Mouse (Mus musculus): ENCODE measurements around the gene Phf7. TPM values are rescaled to one million over a fixed set of nuclear protein-coding genes. Genes with fewer than 3 reads are reported as not detected.
A peak's percentile ranks its signal among the peaks of the same experiment; 100 is the strongest.

Gene Phf7
- 1 to 10 TPM; 7.3 to 9.4 TPM for total RNA-seq (2021)
- long read RNA-seq, experiment 1, partial matches to known transcripts: 4 of 15 reads
- long read RNA-seq, experiment 1, other reads (novel, unspliced or antisense): 7 of 15 reads
- long read RNA-seq, experiment 2, partial matches to known transcripts: 1 of 15 reads
- long read RNA-seq, experiment 2, other reads (novel, unspliced or antisense): 11 of 15 reads

GRCm38 (mm10) chr14:31251084-31251604, at the start of gene Phf7, which contains the start of gene Bap1:
Gene Phf7 (minus strand): TSS chr14:31251317.
Gene Bap1 (plus strand): TSS chr14:31251450.
- peak; percentile 96 for DNase-seq (ENCODE audit: low spot score in 2 of 2)

DNA sequence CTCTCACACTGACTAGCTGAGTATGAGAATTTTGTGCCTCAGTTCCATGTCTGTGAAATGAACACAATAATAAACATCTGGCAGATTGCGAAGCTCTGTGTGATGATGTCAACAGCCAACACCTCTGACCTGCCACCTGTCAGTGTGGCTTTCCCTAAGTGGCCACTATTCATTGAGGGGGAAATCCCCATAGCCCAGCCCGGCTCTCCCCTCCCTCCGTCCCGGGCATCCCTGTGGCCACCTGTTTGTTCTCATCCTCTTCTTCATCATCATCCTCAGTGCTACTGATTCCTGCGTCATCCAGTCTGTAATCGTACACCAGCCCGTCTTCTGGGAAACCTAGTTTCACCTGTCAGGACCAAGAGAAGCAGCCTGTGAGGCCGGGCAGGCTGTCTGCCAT, 34.6 kb upstream of the Phf7 start:
- no peak for DNase-seq (ENCODE audit: low spot score in 2 of 2)

DNA sequence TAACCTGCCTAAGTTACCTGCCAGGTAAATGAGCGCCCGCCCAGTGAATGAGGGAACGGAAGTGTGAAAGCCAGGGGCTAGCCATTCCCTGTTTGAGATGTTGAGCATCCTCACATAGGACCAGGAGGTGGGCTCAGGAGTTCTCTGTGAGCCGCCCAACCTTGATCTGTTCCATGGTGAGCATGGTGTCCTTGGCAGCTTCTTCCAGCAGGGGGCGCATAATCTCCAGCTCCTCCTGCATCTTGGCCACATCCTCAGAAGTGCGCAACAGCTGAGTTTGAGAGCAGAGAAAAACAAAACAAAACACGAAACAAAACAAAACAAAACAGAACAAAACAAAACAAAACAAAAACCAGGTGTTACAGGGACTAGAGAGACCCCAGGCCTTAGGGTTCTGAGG, 21.0 kb upstream of the Phf7 start:
- DNase-seq (ENCODE audit: low spot score in 2 of 2): peak; percentile 73 to 79

DNA sequence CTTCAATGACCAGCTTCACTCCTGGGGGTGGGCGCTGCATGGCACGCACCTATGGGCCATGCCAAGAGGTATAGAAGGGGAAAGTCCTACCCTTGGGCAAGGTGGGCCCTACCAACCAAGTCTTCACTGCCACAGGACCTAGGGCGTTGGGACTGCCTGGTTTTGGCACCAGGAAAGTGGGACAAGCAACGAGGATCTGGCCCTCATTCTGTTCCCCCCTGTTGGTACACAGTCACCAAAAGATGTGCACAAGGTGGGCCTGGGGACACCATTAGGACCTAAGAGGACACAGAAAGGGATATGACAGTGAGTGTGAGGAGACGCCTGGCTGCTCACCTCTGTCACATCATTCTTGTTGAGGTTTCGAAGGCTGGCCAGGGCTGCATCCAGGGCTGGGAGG, 20.0 kb upstream of the Phf7 start:
- no peak for DNase-seq (ENCODE audit: low spot score in 2 of 2)

DNA sequence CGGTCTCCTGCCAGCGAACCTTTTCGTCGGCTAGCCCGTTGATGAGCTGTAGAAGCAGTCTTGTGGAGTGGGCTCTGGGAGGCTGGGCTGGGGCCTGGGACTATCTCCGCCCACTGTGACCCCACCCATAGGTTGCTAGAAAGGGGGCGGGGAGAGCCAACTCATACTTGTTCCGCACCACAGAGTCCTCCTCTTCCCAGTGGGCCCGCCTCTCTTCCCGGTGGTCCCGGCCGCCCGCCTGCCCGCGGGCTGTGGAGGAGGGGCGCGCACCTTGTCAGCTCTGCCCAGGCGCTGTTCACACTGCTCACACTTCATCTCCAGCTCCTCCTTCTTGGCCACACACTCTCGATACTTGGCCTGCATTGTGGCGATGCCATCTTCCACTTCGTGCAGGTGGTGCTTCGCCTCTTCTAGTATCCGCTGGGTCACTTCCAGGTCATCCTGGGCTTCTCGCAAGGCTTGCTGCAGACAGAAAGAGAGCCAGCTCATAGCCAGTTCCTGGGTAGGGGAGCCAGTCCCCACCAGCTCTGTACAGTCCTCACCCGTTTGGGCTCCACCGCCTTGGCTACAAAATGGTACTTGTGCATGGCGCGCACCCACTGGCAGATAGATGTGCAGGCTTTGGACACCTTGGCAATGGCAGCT, 18.5 kb upstream of the Phf7 start:
- peak in 1 of 2 experiments; percentile 53 for DNase-seq (ENCODE audit: low spot score in 2 of 2)

GRCm38 (mm10) chr14:31268301-31269001, 17.3 kb upstream of the Phf7 start:
- no peak for DNase-seq (ENCODE audit: low spot score in 2 of 2)

DNA sequence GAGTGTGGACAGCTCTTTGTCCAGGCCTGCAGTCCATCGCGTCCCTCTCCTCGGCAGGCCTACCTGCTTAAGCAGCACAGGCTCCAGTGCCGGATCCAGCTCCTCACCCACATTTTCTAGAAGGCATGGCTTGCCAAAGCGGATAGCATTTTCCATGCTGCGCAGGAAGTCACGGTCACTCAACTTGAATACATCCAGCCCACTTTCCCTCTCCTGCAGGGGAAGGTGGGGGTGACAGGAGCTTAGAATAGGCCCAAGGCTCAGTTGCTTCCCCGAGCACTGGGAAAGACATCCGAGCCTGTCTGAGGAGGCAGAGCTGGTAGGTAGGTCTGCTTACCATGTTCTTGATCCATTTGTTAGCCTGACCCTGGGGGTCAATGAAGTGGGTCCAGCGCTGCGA, 16.5 kb upstream of the Phf7 start:
- DNase-seq (ENCODE audit: low spot score in 2 of 2): no peak

GRCm38 (mm10) chr14:31260932-31261331, 9.8 kb upstream of the Phf7 start:
- no peak for DNase-seq (ENCODE audit: low spot score in 2 of 2)

DNA sequence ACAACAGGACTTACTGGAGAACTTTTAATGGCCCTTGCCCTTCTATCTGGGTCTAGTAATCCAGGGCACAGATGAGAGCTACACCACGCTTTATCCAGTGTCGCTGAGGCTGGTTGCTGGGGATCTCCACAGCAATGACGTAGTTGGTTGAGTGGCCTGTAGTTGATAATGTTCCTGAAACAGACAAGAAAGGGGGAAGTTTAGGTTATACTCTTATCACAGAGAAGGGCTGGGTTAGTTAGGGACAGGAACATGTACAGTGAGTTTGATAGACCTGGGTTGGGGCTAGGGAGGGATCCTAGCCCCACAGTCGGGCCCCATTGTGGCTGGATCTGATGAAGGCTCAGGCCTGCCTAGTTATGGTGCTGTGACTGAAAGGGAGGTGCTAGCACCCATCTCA, 9.3 kb upstream of the Phf7 start:
- DNase-seq (ENCODE audit: low spot score in 2 of 2): no peak

DNA sequence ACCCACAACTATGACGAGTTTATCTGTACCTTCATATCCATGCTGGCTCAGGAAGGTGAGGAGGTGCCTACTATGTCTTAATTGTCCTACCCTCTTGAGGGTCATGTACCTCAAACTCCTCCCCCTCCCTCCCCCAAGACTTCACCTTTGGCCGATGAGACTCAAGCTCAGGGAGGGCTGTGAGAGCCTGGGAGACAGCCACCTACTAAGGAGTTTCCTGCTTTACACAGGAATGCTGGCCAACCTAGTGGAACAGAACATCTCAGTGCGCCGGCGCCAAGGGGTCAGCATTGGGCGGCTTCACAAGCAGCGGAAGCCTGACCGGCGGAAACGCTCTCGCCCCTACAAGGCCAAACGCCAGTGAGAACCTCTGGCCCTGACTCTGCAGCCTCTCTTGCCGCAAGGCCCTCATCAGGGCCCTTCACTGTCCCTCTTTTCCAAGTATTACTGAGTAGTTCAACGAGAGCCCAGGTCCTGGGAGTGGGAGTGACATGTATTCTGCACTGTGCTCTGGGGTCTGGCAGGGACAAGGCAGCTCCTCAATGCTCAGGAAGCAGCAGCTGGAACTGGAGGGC, 7.4 kb upstream of the Phf7 start:
- DNase-seq (ENCODE audit: low spot score in 2 of 2): no peak

- DNase-seq (ENCODE audit: low spot score in 2 of 2): no peak
Measured at GRCm38 (mm10) chr14:31252091-31252490, 974 bp upstream of the Phf7 start.

DNA sequence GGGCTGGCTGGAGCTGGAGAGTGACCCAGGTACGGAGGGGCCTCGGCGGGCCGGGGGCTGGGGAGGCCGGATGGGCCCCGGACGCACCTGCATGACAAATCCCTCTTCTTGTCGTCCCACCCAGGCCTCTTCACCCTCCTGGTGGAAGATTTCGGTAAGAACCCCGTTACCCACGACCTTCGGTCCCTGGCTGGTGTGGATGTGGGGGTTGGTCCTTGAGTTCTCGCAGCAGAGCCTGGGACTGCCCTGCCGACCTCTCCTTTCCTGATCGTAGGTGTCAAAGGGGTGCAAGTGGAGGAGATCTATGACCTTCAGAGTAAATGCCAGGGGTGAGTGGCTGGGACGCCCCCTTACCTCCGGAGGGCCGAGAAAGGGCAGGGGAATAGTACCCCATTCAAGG, 509 bp upstream of the Phf7 start:
- DNase-seq (ENCODE audit: low spot score in 2 of 2): no peak

GRCm38 (mm10) chr14:31250222-31251083, 664 bp downstream of the Phf7 start:
- no peak for DNase-seq (ENCODE audit: low spot score in 2 of 2)

DNA sequence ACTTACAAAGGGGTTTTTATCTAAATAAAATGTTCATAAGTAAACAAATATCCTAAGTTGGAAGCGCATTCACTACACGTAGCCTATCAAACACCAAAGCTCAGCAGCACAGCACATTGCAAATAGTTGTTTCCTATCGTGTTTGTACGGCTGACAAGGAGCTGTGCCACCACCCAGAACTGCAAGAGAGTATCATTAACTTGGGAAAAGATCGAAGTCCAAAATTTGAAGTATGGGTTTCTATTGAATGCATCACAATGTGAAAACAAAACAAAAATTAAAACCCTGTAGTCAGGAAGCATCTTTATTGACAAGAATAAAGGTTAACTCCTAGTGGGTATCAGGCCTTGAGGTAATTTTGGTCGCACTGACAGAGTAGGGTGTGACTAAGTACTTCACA, 2.7 kb downstream of the Phf7 start:
- no peak for DNase-seq (ENCODE audit: low spot score in 2 of 2)

DNA sequence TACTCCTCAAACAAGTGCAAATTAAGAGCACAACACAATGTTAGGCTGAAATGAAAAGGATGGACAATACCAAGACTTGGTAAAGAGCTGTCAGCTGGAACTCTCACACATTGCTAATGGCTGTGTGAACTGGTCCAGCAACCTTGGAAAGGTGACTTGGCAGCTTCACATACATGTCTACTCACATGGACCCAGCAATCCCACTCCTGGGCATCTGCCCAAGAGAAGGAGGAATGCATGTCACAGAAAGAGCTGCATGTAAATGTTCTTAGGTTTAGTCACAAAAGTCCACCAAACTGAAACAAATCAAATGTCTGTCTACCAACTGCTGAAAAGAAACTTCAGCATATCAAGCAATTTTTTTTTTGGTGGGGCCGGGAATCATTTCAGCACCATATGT, 5.2 kb downstream of the Phf7 start:
- no peak for DNase-seq (ENCODE audit: low spot score in 2 of 2)

DNA sequence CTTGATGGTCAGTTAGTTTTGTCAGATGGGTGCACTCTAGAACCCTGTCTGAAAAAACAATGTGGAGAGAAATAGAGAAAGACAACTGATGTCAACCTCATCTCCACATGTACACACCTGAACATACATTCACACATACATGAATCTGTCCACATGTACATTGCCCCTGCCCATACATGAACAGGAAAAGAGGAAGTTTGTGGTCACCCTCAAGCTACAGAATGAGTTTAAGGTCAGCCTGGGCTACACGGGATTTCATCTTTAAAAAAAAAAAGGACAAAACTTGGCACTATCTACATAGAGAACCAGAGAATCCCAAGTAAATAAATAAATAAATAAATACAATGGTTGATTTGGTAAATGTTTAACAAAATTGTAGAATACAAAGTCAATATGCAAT, 6.3 kb downstream of the Phf7 start:
- no peak for DNase-seq (ENCODE audit: low spot score in 2 of 2)

DNA sequence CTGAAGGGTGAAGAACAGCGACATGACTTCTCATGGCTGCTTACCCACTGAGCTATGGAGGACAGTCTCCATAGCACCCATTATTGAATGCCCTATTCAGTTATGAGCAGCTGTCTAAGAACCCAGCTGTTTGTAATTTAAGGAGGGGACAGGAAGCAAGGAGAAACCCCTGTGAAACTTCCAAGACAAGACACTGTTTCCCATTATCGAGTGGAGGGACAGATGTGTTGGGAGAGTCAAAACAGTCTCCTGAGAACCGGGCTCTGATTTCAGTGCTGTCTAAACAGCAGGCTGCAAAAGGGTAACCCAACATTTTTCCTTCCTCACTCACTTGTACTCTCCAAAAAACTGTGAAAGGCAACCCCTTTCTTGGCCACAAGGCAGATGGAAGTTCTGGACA, 10.6 kb downstream of the Phf7 start:
- no peak for DNase-seq (ENCODE audit: low spot score in 2 of 2)

- DNase-seq (ENCODE audit: low spot score in 2 of 2): peak in 1 of 2 experiments; percentile 70
Measured at GRCm38 (mm10) chr14:31237101-31237882, 13.8 kb downstream of the Phf7 start.

DNA sequence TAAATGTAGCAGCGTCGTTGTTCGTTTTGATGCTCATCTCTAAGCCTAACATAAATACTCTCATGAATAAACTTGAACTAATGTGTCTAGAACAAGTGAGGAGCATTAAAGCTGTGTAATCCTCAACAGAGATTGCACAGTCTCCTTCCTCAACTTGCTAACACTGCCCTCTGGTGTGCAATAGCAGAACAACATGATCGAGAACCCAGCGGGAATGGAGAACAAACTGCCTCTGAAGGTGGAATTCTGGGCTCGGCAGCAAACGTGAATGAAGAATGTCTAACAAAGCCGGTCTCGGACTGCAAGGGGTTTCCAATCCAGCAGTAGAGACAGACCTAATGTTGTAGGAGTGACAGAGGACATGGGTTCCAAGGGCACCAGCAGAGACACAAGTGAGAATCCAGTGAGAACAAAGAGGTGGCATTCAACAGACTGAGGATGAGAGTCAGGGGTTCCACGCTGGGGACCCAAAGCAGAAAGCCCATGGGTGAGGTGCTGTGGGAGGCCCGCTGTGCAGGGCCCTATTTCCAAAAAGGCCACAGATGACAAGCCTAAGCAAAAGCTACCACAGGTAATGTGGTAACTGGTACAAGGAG, 17.0 kb downstream of the Phf7 start:
- DNase-seq (ENCODE audit: low spot score in 2 of 2): peak; percentile 66 to 81

Measured in gastrocnemius, postnatal 4 days (tissue).